Mouse (Mus musculus) brain, embryonic 14.5 days (tissue): Measurements from ENCODE around the gene 4930452B06Rik.

Experiments used
- CTCF ChIP-seq: fragments of 200-500 bp; IDR thresholded peaks from 2 replicates; pipeline ENCODE4 v1.5.1; 2012; ENCODE audit warnings: inconsistent platforms, mild to moderate bottlenecking, moderate library complexity, borderline replicate concordance; ENCODE audit not compliant: insufficient read depth, insufficient read length; ENCODE audit errors: extremely low read depth
- POLR2A ChIP-seq: fragments of 200-500 bp; IDR thresholded peaks from 2 replicates; pipeline ENCODE4 v1.6.1; 2012; ENCODE audit warnings: mild to moderate bottlenecking, inconsistent platforms, borderline replicate concordance; ENCODE audit not compliant: poor library complexity, insufficient read depth, insufficient read length, severe bottlenecking; ENCODE audit errors: extremely low read depth

GRCm38 (mm10) chr14:8442691-8443090 lies 223.3 kb downstream of the 4930452B06Rik start:
- TF ChIP-seq CTCF (no peak), POLR2A (no peak)
